Mouse (Mus musculus) embryonic facial prominence, embryonic 10.5 days (tissue): Measurements from ENCODE around the gene Clec4g. TPM values are rescaled to one million over a fixed set of nuclear protein-coding genes. Genes with fewer than 3 reads are reported as not detected.
"Not testable (repeated sequence)": the region's sequence is repeated elsewhere in the genome, so short reads cannot be mapped to it uniquely, and the experiment has no call there.

Experiments
- DNase-seq: peaks from one replicate; pipeline ENCODE4 v3.0.0-alpha.2; 2017; ENCODE audit warnings: low spot score
- H3K27ac ChIP-seq: fragments of 300-500 bp; sonication (generic); replicated peaks from 2 replicates; pipeline ENCODE4 v1.5.1; 2016; ENCODE audit warnings: mild to moderate bottlenecking
- H3K27me3 ChIP-seq: fragments of 300-500 bp; sonication (generic); replicated peaks from 2 replicates; pipeline ENCODE4 v1.6.1; 2016; ENCODE audit warnings: low read depth, mild to moderate bottlenecking; ENCODE audit not compliant: poor library complexity, severe bottlenecking
- H3K36me3 ChIP-seq: fragments of 300-500 bp; sonication (generic); replicated peaks from 2 replicates; pipeline ENCODE4 v1.6.1; 2016; ENCODE audit warnings: mild to moderate bottlenecking, moderate library complexity
- H3K4me1 ChIP-seq: fragments of 300-500 bp; sonication (generic); 2 replicates; pipeline ENCODE4 v1.6.1; 2016
- H3K4me3 ChIP-seq: fragments of 300-500 bp; sonication (generic); 2 replicates; pipeline ENCODE4 v1.5.1; 2016; ENCODE audit warnings: mild to moderate bottlenecking, moderate library complexity
- H3K9me3 ChIP-seq: fragments of 300-500 bp; sonication (generic); 2 replicates; pipeline ENCODE4 v1.6.1; 2016; ENCODE audit warnings: mild to moderate bottlenecking
- WGBS: fragments of 180-500 bp; shearing (Covaris S2); methylation state at CpG from one replicate; pipeline ENCODE4 v1.1.7; 2016; 5-methylcytosine and 5-hydroxymethylcytosine counted together
- polyA plus RNA-seq: library from polyadenylated mRNA; unstranded; fragments of >200 nt; fragmentation: Nextera tagmentation; extraction: Ambion mirVana; gene quantifications from 2 replicates; pipeline ENCODE4 v1.2.1, GENCODE M21; 2016

Clec4g gene
- 0.16 and 0.20 TPM in 2 replicates for polyA plus RNA-seq

GRCm38 (mm10) chr8:3720551-3720950, at the start of gene Clec4g:
Gene Clec4g (minus strand): TSS chr8:3720651.
- no peaks in the 10 kb centered on the region for H3K4me1 ChIP-seq
- no peak for DNase-seq
- 0 out of 2 replicates have a peak, but pooled peaks cover 6% of the 10 kb centered on the region for H3K9me3 ChIP-seq
- H3K36me3 ChIP-seq: no peaks in the 10 kb centered on the region
- H3K27ac ChIP-seq: no peak within 1 kb of the TSS
- whole genome bisulfite sequencing: 78% methylated on average over 5 of the region's 5 CpGs
- no peaks in the 10 kb centered on the region for H3K27me3 ChIP-seq
- no peak within 1 kb of the TSS for H3K4me3 ChIP-seq

GRCm38 (mm10) chr8:3768641-3769040, 48.2 kb upstream of the Clec4g start:
- not testable (repeated sequence) for H3K27me3 ChIP-seq, H3K4me1 ChIP-seq, H3K27ac ChIP-seq, DNase-seq, H3K36me3 ChIP-seq, H3K4me3 ChIP-seq
- 87% methylated on average over 5 of the region's 5 CpGs for WGBS
- peaks cover 50% of the 10 kb centered on the region for H3K9me3 ChIP-seq

- Histone ChIP-seq H3K27ac (no peak overlapping the region), H3K4me3 (no peak overlapping the region), H3K27me3 (no peaks in the 10 kb centered on the region), H3K9me3 (peaks cover 25% of the 10 kb centered on the region), H3K4me1 (no peaks in the 10 kb centered on the region), H3K36me3 (no peaks in the 10 kb centered on the region)
- DNase-seq: peak; percentile 100
- 79% methylated on average over 18 of the region's 18 CpGs for WGBS
Observed at GRCm38 (mm10) chr8:3754261-3754850, 33.9 kb upstream of the Clec4g start.

GRCm38 (mm10) chr8:3748761-3749160, 28.3 kb upstream of the Clec4g start, which contains the start of gene Cd209a:
Gene Cd209a (minus strand): TSS chr8:3748984.
- H3K4me3 ChIP-seq: no peak within 1 kb of the TSS
- H3K27me3 ChIP-seq: no peaks in the 10 kb centered on the region
- H3K36me3 ChIP-seq: no peaks in the 10 kb centered on the region
- DNase-seq: no peak
- H3K4me1 ChIP-seq: no peaks in the 10 kb centered on the region
- peaks cover 27% of the 10 kb centered on the region for H3K9me3 ChIP-seq
- WGBS: 85% methylated on average over 4 of the region's 4 CpGs
- no peak within 1 kb of the TSS for H3K27ac ChIP-seq

GRCm38 (mm10) chr8:3736947-3737346, 16.5 kb upstream of the Clec4g start:
- DNase-seq: no peak
- no peaks in the 10 kb centered on the region for H3K36me3 ChIP-seq
- H3K9me3 ChIP-seq: 0 out of 2 replicates have a peak, but pooled peaks cover 3% of the 10 kb centered on the region
- H3K4me1 ChIP-seq: no peaks in the 10 kb centered on the region
- H3K27me3 ChIP-seq: no peaks in the 10 kb centered on the region
- no peak overlapping the region for H3K4me3 ChIP-seq
- H3K27ac ChIP-seq: no peak overlapping the region
- WGBS: 90% methylated on average over 2 of the region's 2 CpGs

- no peaks in the 10 kb centered on the region for H3K36me3 ChIP-seq
- DNase-seq: no peak
- no peak overlapping the region for H3K27ac ChIP-seq
- 0 out of 2 replicates have a peak, but pooled peaks cover 3% of the 10 kb centered on the region for H3K9me3 ChIP-seq
- H3K4me1 ChIP-seq: no peaks in the 10 kb centered on the region
- no peaks in the 10 kb centered on the region for H3K27me3 ChIP-seq
- H3K4me3 ChIP-seq: no peak overlapping the region
- WGBS: 87% methylated on average over 2 of the region's 2 CpGs
Observed at GRCm38 (mm10) chr8:3735599-3735998, 15.1 kb upstream of the Clec4g start.

- DNase-seq: no peak
- H3K27me3 ChIP-seq: no peaks in the 10 kb centered on the region
- H3K27ac ChIP-seq: no peak overlapping the region
- WGBS: 58% methylated on average over 1 of the region's 1 CpGs
- no peak overlapping the region for H3K4me3 ChIP-seq
- no peaks in the 10 kb centered on the region for H3K36me3 ChIP-seq
- no peaks in the 10 kb centered on the region for H3K9me3 ChIP-seq
- H3K4me1 ChIP-seq: no peaks in the 10 kb centered on the region
Observed at GRCm38 (mm10) chr8:3734084-3734483, 13.6 kb upstream of the Clec4g start.

GRCm38 (mm10) chr8:3721041-3721440, 590 bp upstream of the Clec4g start:
- H3K9me3 ChIP-seq: 0 out of 2 replicates have a peak, but pooled peaks cover 6% of the 10 kb centered on the region
- 57% methylated on average over 1 of the region's 1 CpGs for WGBS
- DNase-seq: no peak
- no peaks in the 10 kb centered on the region for H3K4me1 ChIP-seq
- no peak overlapping the region for H3K4me3 ChIP-seq
- no peak overlapping the region for H3K27ac ChIP-seq
- H3K27me3 ChIP-seq: no peaks in the 10 kb centered on the region
- H3K36me3 ChIP-seq: no peaks in the 10 kb centered on the region

GRCm38 (mm10) chr8:3718559-3718958, 1.9 kb downstream of the Clec4g start:
- no peaks in the 10 kb centered on the region for H3K27me3 ChIP-seq
- H3K36me3 ChIP-seq: no peaks in the 10 kb centered on the region
- H3K27ac ChIP-seq: no peak overlapping the region
- no peak overlapping the region for H3K4me3 ChIP-seq
- DNase-seq: peak; percentile 72
- WGBS: 14% methylated on average over 14 of the region's 14 CpGs
- H3K4me1 ChIP-seq: no peaks in the 10 kb centered on the region
- 0 out of 2 replicates have a peak, but pooled peaks cover 6% of the 10 kb centered on the region for H3K9me3 ChIP-seq

- no peaks in the 10 kb centered on the region for H3K27me3 ChIP-seq
- 87% methylated on average over 12 of the region's 12 CpGs for WGBS
Observed at GRCm38 (mm10) chr8:3717321-3717954, 3.0 kb downstream of the Clec4g start.

GRCm38 (mm10) chr8:3711646-3712045, 8.8 kb downstream of the Clec4g start:
- no peak for DNase-seq
- Histone ChIP-seq H3K36me3 (no peaks in the 10 kb centered on the region), H3K27ac (no peak overlapping the region), H3K27me3 (no peaks in the 10 kb centered on the region), H3K4me3 (no peak overlapping the region), H3K4me1 (no peaks in the 10 kb centered on the region), H3K9me3 (no peaks in the 10 kb centered on the region)
- 58% methylated on average over 2 of the region's 2 CpGs for WGBS

More at GRCm38 (mm10) chr8:3717321-3717954, 3.0 kb downstream of the Clec4g start:
- Histone ChIP-seq H3K9me3 (0 out of 2 replicates have a peak, but pooled peaks cover 2% of the 10 kb centered on the region), H3K4me3 (no peak overlapping the region), H3K36me3 (no peaks in the 10 kb centered on the region), H3K4me1 (no peaks in the 10 kb centered on the region), H3K27ac (no peak overlapping the region)
- no peak for DNase-seq

- H3K4me1 ChIP-seq: no peaks in the 10 kb centered on the region
- no peaks in the 10 kb centered on the region for H3K9me3 ChIP-seq
- H3K27me3 ChIP-seq: no peaks in the 10 kb centered on the region
- no peak overlapping the region for H3K27ac ChIP-seq
- no peaks in the 10 kb centered on the region for H3K36me3 ChIP-seq
- DNase-seq: no peak
- no peak overlapping the region for H3K4me3 ChIP-seq
- WGBS: 80% methylated on average over 3 of the region's 3 CpGs
Observed at GRCm38 (mm10) chr8:3710312-3710711, 10.1 kb downstream of the Clec4g start.

- Histone ChIP-seq H3K27ac (no peak overlapping the region), H3K36me3 (no peaks in the 10 kb centered on the region), H3K4me3 (no peak overlapping the region), H3K4me1 (no peaks in the 10 kb centered on the region), H3K27me3 (no peaks in the 10 kb centered on the region), H3K9me3 (no peaks in the 10 kb centered on the region)
- WGBS: 68% methylated on average over 7 of the region's 7 CpGs
- no peak for DNase-seq
Observed at GRCm38 (mm10) chr8:3707611-3708010, 12.8 kb downstream of the Clec4g start.
